Mouse (Mus musculus) heart, adult 8-10 months (tissue): ENCODE results near the gene Pus10. TPM values are rescaled to one million over a fixed set of nuclear protein-coding genes. Genes with fewer than 3 reads are reported as not detected.

Source experiments
- DNase-seq: peaks from one replicate; pipeline ENCODE4 v3.0.0; 2022; ENCODE audit warnings: low spot score
- total RNA-seq, 4 experiments: library from RNA; stranded (reverse); gene quantifications; 2 replicates each; pipeline ENCODE4 v1.2.4; 2022

Gene Pus10
- total RNA-seq, 4 experiments from 2014 or later, result 7.0 to 12.7 (median 9.6) TPM

DNA sequence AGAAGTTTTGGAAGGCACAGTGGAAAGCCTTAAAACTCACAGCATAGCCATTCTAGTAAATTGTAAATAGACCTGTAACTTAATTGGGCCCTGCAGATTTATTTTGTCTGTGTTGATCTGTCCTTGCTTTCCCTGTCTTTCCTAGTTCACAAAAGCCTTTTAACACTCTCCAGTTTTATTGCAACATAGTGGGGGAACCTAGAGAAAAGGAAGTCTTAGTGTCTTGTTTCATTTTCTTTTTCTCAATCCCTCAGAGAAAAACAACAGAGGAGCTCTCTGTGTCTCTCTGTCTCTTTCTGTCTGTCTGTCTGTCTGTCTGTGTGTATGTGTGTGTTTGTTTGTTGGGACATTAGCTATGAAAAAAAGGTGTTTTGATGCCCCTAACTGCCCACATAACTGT lies 30.4 kb downstream of the Pus10 start:
- DNase-seq, result no peak

GRCm38 (mm10) chr11:23698526-23698925 lies 33.1 kb downstream of the Pus10 start:
- DNase-seq, result no peak

GRCm38 (mm10) chr11:23699414-23700095 lies 34.1 kb downstream of the Pus10 start:
- no peak for DNase-seq

DNA sequence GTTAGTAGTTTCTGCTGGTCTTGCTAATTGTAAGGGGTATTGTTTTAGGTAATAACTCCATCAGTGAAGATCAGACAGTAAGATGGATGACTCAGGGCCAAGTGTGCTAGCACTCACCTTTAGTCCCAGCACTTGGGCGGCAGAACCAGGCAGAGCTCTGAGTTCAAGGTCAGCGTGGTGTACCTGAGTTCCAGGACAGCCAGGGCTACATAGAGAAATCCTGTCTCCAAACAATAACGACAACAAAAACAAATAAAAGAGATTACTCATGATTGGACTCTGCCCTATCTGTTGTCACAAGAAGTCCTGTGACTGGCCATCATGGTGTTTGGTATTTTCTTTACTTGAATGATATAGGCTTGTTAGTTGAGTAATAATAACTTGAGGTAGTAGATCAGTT lies 36.4 kb downstream of the Pus10 start:
- DNase-seq, result no peak

DNA sequence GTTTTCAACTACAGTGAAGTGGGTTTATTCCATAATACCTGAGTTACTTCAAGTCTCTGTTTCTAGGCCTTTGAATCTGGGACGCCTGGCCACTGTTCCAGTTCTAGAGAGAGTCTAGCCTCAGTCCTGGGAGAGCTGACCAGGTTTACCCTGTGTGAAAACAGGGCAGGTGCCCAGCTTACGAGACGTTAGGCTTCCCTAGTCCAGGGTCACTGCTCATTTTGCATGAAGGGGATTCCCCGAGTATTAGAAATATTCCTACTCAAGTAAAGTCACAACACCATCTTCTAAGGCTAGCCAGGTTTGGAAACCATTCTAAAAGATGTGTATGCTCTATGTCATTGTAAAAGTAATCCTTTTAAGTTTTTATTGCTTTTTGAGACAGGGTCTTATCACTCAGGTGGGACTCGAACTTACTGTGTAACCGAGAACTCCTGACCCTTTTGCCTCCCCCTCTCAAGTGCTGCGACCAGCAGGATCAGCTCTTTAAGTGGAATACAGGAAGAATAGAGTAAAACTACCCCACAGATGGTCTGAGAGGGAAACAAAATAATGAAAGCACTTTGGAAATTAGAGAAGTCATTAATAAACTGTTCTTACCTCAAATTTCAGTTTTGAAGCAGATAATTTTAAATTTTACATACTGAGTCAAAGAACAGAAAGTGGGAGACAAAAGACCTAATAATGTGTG lies 39.3 kb downstream of the Pus10 start:
- no peak for DNase-seq

DNA sequence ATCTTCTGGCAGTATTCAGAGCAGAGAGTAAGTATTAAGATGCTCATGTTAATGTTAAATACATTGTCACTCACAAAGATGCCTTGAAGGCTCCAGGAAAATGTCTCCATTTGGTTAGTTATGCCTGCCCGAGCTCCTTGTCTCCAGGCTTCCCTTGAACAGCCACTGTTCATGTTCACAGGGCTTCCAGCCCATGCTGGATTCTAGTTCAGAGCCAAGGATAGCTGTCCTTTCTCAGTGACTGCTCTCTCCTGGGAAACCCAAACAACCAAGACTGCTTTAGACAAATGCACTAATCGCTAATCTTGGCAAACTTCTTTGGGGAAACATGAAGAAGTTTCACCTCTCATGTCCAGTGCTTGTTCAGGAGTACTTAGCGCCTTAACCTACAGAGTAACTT lies 46.8 kb downstream of the Pus10 start:
- no peak for DNase-seq

- no peak for DNase-seq
Observed at GRCm38 (mm10) chr11:23718856-23719255, 53.4 kb downstream of the Pus10 start.

DNA sequence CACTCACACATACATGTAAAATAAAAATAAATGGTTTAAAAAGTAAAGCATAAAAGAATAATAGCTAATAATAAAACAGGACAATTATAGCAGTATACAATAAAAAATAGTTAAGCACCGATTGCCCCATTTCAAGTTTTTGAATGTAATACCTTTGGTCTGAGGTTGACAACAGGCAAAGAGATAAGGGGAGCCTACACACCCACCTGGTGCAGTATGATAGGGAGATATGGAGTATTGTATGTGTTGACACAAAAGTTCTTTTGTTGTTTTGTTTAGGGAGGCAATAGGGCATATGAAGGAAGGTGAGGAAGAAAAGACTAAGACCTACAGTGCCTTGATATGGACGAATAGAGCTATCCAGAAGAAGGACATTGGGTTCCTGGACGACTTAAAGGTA lies 54.4 kb downstream of the Pus10 start:
- no peak for DNase-seq

DNA sequence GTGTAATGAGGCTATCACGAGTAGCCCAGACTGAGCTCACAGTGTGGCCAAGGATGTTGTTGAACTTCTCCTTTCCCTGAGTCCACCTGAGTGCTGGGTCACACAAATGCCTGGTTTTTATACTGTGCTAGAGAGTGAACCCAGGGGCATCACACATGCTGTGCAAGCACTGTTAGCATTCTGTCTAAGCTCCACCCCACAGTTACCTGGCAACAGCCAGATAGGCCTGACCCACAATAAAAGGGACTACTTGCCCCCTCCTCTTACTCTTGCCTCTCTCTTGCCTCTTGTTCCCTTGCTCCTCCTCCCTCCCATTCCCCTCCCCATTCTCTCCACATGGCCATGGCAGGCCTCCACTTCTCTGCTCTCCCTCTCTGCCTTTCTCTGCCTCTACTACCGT lies 56.9 kb downstream of the Pus10 start:
- DNase-seq, result no peak

GRCm38 (mm10) chr11:23725850-23726249 lies 60.4 kb downstream of the Pus10 start:
- no peak for DNase-seq

- DNase-seq, result no peak
Observed at GRCm38 (mm10) chr11:23726441-23726840, 61.0 kb downstream of the Pus10 start.

DNA sequence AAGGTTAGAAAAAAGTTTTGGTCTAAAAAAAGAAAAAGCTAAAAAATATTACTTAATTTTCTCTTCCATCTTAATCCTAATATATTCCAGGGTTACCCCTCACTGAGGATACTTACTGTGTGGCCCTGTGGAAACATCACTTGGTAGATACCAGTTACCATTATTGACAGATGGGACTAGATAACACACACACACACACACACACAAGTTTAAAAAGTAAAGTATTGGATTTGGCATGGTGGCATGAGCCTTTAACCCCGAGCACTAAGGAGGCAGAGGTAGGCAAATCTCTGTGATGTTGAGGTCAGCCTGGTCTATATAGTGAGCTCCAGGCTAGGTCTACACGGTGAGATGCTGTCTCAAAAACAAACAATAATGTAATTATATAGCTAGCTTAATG lies 62.7 kb downstream of the Pus10 start:
- no peak for DNase-seq

DNA sequence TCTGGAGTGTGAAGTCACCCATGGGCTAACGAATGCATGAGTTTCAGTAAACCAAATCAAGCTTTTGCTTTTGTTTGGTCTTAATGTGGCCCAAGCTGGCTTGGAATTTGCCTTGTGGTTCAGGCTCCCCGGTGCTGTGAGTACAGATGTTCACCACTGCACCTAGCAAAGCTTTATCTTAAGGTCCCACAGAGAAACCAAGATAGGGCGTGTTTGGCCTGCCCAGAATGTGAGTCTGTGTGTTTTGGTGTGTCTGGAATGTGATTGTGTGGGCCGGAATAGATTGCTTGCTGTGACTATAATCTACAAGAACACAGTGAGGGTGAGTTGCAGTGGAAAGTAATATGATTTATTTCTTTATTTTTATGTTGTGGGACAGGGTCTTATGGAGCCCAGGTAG lies 64.6 kb downstream of the Pus10 start:
- no peak for DNase-seq

GRCm38 (mm10) chr11:23732840-23733239 lies 67.4 kb downstream of the Pus10 start:
- DNase-seq, result no peak

GRCm38 (mm10) chr11:23734749-23735286 lies 69.3 kb downstream of the Pus10 start:
- no peak for DNase-seq

DNA sequence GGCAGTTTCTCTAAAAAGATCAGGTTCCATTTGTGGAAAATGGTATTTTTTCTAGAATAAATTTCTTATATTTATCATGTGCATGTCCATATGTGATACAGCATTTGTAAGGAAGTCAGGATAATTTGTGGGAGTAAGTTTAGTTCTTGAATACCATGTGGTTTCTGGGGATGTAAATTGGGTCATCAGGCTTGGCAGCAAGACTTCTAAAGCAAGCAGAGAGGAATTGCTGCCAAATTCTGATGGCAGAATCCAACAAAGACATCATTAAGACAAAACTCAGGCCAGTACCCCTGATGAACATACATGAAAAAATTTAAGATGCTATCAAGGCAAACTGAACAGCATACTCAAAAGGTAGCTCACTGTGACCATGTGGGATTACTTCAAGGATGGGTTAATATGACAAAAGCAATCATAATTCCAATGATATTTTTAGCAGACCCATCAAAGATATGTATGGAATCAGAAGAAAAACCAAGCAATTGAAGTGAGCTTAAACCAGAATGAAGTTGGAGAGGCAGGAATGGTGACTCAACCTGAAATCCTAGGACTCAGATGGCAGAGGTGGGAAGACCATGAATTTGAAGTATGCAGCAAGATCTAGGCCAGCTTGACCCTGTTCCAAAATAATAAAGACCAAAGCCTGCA lies 70.5 kb downstream of the Pus10 start:
- no peak for DNase-seq

GRCm38 (mm10) chr11:23740895-23741294 lies 75.4 kb downstream of the Pus10 start:
- no peak for DNase-seq

GRCm38 (mm10) chr11:23741386-23741785 lies 75.9 kb downstream of the Pus10 start:
- DNase-seq, result no peak

DNA sequence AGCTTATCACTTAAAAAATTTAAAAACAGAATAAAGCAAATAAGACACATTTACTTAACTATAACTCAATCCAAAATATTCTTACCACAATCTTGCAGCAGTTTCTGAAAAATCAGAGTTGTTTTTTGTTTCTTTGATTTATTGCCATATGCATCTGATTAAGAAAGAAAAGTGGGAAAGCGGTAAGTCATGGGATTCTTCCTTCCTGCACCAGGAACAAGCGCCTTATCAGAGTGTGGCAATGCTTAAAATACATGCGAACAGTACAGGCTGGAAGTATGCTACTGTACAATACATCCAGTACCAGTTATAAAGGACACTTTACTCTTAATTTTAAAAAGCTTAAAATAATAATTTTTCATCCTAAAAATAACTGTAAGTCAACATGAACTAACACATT lies 78.9 kb downstream of the Pus10 start:
- DNase-seq, result no peak

DNA sequence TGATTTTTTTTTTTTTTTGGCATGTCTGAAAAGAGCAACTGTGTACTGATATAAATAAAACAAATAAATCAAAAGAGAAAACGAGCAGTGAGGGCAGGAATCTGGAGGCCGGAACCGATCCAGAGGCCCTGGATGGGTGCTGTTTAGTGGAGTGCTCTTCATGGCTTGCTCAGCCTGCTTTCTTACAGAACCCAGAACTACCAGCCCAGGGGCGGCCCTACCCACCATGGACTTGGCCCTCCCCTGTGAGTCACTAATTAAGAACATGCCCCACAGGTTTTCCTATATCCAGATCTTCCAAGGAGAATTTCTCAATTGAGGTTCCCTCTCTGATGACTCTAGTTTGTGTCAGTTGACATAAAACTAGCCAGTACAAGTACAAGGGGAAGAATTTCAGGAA lies 80.6 kb downstream of the Pus10 start:
- no peak for DNase-seq

DNA sequence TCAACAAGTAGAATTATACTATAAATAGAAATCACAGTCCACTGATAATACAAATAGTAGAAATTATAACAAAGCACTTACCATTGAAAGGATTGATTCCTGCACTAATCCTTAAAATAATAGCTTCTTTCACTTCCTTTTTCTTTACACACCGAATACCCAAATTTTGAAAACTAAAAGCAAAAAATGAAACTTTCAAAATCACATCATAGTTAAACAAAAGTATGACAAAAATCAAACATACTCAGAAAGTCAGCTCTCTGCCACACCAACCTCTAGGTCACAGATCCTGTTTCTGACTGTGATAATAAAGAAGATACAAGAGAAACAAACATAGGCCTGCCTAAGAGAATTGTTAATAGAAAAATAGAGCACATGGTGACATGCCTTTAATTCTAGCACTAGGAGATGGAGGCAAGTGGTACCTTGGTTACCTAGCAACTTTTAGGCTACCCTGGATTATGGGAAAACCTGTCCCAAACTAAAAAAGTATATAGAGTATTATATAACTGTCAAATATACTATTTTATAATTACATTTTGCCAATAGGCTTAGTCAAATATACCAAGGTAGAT lies 87.7 kb downstream of the Pus10 start:
- DNase-seq, result no peak

DNA sequence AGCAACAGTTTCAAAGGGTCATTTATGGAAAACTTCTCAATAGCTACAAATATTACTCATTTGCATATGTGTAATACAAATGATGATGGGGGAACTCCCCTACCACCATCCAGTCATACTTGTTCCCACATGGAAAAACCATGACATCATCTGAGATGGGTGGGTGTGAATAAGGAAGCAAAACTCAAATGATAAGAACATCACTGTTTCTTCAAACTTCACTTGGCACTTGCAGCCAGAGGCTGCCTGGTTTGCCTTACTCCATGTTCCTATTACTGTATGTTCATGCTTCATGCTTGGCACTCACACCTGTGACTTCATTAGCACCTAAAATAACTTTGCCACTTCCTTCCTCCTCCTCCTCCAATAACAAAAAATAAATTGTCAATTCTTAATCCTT lies 88.9 kb downstream of the Pus10 start:
- DNase-seq, result no peak
